Mouse (Mus musculus) urinary bladder, postnatal 4 days (tissue): ENCODE results near the gene Sik1.
A peak's percentile ranks its signal among the peaks of the same experiment; 100 is the strongest.

ENCODE experiments used
- DNase-seq, 2 experiments: peaks; one replicate each; pipeline ENCODE4 v3.0.0; 2021 to 2022; ENCODE audit warnings: low spot score in 2 of 2

The Sik1 gene

GRCm38 (mm10) chr17:31856519-31857160, 1.0 kb upstream of the Sik1 start:
- peak in 1 of 2 experiments; percentile 74 for DNase-seq

- no peak for DNase-seq
Measured at GRCm38 (mm10) chr17:31854770-31855596, 621 bp downstream of the Sik1 start.

DNA sequence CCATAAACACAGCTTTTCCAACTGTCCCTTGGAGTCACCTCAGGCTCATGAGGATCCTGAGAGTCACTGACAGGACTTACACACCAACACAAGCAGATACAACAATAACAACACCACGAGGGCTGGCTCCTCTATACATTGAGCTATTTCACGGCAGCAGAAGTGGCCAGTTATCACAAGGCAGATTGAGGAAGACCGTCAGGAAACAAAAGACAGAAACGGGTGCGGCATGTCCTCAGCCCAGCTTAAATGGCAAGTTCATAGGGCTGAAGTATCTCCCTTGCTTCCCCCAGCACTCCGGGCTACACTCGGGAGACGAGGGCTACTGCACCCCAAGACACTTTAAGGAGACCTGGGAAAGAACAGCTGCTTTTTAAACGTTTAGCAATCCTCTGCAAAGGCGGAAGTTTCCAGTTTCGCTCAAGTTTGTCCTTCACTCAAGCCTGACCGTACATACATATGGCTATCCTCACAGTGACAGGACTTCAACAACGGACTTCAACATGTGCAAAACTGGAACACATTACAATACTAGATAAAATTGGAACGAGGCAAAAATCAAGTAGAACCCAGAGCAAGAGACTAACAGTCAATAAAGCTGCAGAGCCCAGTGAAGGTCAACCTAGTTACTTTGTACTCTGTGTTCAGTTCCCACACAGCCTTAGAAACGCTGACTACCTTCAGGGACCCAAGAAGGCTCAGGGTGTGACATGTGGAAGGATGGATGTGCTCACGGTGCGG, 2.0 kb downstream of the Sik1 start:
- no peak for DNase-seq

DNA sequence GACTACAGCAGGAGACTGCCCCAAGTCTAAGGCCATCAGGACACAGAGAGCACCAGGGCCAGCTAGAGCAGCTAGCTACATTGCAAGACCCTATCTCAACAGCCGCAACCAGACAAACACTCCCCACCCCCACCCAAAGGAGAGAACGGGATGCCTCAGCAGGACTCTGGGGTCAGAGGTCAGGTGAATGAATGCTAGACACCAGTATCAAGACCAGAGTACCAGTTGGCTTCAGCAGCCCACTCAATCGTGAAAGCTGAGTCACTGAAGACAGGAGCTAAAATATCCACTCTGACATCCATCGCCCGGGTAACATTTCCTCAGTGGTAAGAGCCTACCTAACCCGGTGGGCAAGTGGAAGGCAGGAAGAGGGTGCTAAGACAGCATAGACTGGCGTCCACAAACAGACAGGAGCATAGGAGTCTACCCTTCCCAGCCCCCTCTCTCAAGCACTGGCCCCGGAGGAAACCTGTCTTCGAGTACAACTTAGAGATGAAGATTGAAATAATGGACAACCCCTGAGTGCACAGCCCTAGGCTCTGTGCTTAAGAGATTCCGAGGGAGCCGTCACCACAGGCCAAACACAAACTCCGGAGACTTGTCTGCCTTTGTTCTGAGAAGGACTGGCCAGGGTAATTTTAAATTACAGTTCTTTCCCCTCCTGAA, 2.7 kb downstream of the Sik1 start:
- no peak for DNase-seq

DNA sequence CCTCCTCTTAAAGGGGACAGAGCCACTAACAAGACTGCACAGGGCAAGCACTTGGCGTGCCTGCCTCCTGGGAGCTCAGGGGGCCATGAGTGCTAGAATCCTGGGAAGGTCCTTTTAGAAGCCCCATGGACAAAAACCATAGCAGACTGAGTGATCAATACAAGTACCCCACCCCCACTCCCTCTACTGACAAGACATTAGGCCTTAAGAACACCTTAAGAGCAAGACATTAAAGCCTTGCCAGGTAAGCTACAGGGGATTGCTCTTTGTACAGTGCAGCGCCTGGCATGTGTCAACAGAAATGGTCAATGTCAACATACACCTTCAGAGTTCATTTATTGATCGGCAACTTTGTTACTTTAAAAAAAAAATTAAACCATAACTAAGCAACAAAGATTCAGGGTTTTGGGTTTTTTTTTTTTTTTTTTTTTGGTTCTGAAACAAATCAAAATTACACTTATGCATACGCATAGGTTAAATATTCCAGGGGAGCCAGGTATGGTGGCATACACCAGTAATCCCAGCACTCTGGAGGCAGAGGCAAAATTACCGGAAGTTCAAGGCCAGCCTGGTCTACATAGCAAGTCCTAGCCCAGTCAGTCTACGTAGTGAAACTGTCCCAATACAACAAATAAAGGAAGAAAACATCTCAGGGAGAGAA, 3.7 kb downstream of the Sik1 start:
- DNase-seq = no peak

DNA sequence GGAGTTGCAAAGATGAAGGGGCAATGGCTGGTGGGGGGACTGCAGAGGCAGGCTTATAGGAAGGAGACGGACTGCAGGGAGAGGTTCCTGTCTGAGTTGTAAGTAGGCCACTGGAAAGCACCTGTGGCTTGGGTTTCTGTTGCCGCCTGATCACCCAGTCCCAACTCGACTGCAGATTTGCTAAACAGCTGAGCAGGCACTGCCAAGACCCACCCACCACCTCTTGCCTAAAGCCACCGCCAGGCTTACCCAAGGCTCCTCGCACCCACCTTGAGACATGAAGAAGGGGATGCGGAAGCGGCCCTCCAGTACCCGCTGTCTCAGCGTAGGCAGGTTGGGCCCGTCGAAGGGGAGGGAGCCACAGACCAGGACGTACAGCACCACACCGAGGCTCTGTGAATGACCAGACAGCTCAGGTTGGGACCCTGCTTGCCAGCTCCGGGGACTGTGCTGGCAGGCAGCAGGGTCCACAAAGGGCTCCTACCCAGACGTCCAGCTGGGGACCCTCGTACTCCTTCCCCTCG, 5.1 kb downstream of the Sik1 start:
- no peak for DNase-seq

- DNase-seq = no peak
Measured at GRCm38 (mm10) chr17:31846970-31847369, 8.6 kb downstream of the Sik1 start.

- DNase-seq = no peak
Measured at GRCm38 (mm10) chr17:31846352-31846751, 9.3 kb downstream of the Sik1 start.

DNA sequence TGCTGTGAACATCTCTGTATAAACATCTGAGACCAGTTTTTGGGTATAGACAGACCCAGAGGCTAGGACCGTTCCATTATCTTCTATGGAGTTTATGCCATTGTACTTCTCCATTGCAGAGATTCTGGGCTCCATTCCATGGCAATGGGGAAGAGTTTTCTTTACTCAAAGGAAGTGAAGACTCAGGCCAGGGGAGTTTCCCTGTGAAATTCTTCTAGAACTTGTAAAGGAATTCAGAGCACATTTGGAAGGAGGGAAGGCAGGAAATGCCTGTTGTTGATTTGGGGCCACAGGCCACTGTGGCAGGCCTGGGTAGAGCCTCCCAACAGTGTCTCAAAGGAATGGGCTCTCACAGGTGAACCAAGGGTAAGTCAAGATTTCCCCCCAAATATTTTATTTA, 11.7 kb downstream of the Sik1 start:
- no peak for DNase-seq

GRCm38 (mm10) chr17:31842930-31843822, 12.4 kb downstream of the Sik1 start:
- no peak for DNase-seq

- DNase-seq = peak in 1 of 2 experiments; percentile 63
Measured at GRCm38 (mm10) chr17:31841842-31842611, 13.6 kb downstream of the Sik1 start.

GRCm38 (mm10) chr17:31841453-31841841, 14.2 kb downstream of the Sik1 start:
- DNase-seq = no peak

DNA sequence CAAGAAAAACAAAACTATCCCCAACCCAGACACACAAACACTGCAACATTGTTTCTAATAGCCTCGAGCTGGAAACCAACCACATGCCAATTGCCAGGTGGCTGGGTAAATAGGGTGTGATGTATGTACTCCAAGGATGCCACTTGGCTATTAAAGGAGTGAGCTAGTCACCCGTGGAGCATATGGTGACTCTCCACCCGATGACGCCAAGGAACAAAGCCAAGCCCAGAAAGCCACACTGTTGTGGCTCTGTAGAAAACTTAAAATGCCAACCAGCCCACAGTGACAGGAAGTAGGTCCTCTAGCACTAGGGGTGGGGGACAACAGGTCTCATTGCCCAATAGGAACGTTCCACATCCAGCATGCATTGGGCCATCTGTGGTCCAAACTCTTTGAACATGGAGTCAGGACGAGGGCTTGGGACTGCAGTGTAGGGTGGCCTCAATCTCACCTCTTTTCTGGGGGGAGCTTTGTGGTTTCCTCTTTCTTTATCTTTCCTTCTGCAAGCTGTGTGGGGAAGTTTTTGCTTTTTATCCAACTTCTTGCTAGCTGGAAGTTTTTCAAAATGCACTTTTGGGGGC, 15.1 kb downstream of the Sik1 start:
- DNase-seq = no peak

DNA sequence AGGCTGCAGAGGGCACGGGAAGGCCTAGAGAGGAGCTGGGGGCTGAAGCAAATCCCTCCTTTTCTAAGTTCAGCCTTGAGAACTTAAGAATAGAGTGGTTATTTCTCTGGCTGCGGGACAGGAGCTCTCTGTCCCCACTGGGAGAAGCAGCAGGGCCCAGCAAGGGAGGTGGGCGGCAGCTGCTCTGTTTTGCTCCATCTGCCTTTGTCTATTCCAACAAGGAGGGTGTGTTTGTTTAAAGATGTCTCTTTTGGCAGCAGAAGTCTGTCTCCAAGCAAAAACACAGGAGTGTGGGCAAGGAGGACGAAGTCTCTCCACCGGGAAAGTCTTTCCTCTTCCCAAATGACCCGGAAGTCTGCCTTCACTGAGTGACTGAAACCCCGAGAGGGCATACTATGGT, 18.8 kb downstream of the Sik1 start:
- peak in 1 of 2 experiments; percentile 59 for DNase-seq

DNA sequence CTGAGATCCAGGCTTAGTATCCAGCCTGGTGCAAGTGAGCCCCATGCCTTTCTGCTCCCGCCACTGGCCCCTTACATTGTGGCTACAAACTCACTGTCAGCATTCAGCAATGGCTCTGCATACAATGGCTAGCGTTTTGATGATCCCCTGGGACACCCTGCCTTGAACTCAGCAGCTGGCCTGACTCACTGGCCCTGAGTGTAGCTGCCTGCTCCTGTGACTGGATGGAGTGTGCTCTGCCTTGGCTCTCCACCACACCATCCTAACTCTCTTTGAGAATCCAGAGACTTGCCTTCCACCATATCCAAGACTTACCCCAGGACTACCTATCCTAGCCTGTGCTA, 19.4 kb downstream of the Sik1 start:
- DNase-seq = no peak

GRCm38 (mm10) chr17:31835528-31836263, 19.9 kb downstream of the Sik1 start:
- no peak for DNase-seq

GRCm38 (mm10) chr17:31834320-31835065, 21.1 kb downstream of the Sik1 start:
- peak in 1 of 2 experiments; percentile 63 for DNase-seq

GRCm38 (mm10) chr17:31833752-31834151, 21.9 kb downstream of the Sik1 start:
- DNase-seq = peak in 1 of 2 experiments; percentile 78
